8 mouse cellular contexts compared by ENCODE assay signal in genomic region chr8:126139546-126139870, GRCm38 (mm10).
A peak's percentile ranks its signal among the peaks of the same experiment; 100 is the strongest.
DNase-seq lines count a peak whose midpoint lies in the region; ATAC-seq lines count a peak whose summit lies in the region.

No protein-coding gene starts in this region.

- H3K4me2 ChIP-seq in liver, embryonic 11.5 days = peak overlapping the region; percentile 79
- H3K4me2 ChIP-seq in intestine, embryonic 14.5 days (ENCODE audit: low read length) = peak overlapping the region; percentile 99
- H3K4me2 ChIP-seq in neural tube, embryonic 14.5 days (ENCODE audit: low read depth, low read length) = peak overlapping the region; percentile 93

- H3K36me3 ChIP-seq in liver, embryonic 11.5 days (ENCODE audit: control insufficient read depth, insufficient read depth, low read length) = no peaks in the 10 kb centered on the region
- no peaks in the 10 kb centered on the region for H3K36me3 ChIP-seq in intestine, embryonic 14.5 days (ENCODE audit: control insufficient read depth, insufficient read depth, low read length)
- no peaks in the 10 kb centered on the region for H3K36me3 ChIP-seq in neural tube, embryonic 14.5 days (ENCODE audit: control insufficient read depth, insufficient read depth, low read length)

- no peaks in the 10 kb centered on the region for H3K9me3 ChIP-seq in liver, embryonic 11.5 days (ENCODE audit: control insufficient read depth, low read length)
- H3K9me3 ChIP-seq in intestine, embryonic 14.5 days (ENCODE audit: control insufficient read depth, low read length) = no peaks in the 10 kb centered on the region
- no peaks in the 10 kb centered on the region for H3K9me3 ChIP-seq in neural tube, embryonic 14.5 days (ENCODE audit: control insufficient read depth, low read length)

- no peak for DNase-seq in cerebellum, postnatal 25 days
- no peak for DNase-seq in liver, embryonic 11.5 days (ENCODE audit: low spot score)
- DNase-seq in liver = no peak
- no peak for DNase-seq in intestine, embryonic 14.5 days (ENCODE audit: low spot score)
- DNase-seq in spleen, postnatal 36 days (ENCODE audit: low spot score in 2 of 2) = no peak
- no peak for DNase-seq in urinary bladder, postnatal 25 days (ENCODE audit: low spot score)

- 22% methylated on average over 11 of the region's 11 CpGs for WGBS in liver, embryonic 11.5 days
- 18% methylated on average over 11 of the region's 11 CpGs for WGBS in intestine, embryonic 14.5 days
- WGBS in neural tube, embryonic 14.5 days = 22% methylated on average over 11 of the region's 11 CpGs

- H3K4me3 ChIP-seq in liver, embryonic 11.5 days (ENCODE audit: low read depth, low read length) = peak overlapping the region; percentile 49
- H3K4me3 ChIP-seq in intestine, embryonic 14.5 days (ENCODE audit: low read depth, low read length) = peak overlapping the region; percentile 49
- peak overlapping the region; percentile 56 for H3K4me3 ChIP-seq in neural tube, embryonic 14.5 days (ENCODE audit: low read depth, low read length)

- H3K27me3 ChIP-seq in liver, embryonic 11.5 days (replicated peaks; ENCODE audit: control insufficient read depth, insufficient read depth, low read length) = peaks cover 36% of the 10 kb centered on the region
- H3K27me3 ChIP-seq in intestine, embryonic 14.5 days (replicated peaks; ENCODE audit: control insufficient read depth, insufficient read depth, low read length) = peaks cover 41% of the 10 kb centered on the region
- H3K27me3 ChIP-seq in neural tube, embryonic 14.5 days (ENCODE audit: control insufficient read depth, insufficient read depth, low read length) = peaks cover 15% of the 10 kb centered on the region

- no peaks in the 10 kb centered on the region for H3K4me1 ChIP-seq in liver, embryonic 11.5 days (replicated peaks; ENCODE audit: control insufficient read depth, insufficient read depth, low read length)
- H3K4me1 ChIP-seq in intestine, embryonic 14.5 days (replicated peaks; ENCODE audit: control insufficient read depth, insufficient read depth, low read length) = peaks cover 10% of the 10 kb centered on the region; the same call in 1 of the 2 replicates
- peaks cover 6% of the 10 kb centered on the region; the same call in 1 of the 2 replicates for H3K4me1 ChIP-seq in neural tube, embryonic 14.5 days (ENCODE audit: control insufficient read depth, insufficient read depth, low read length)

- H3K27ac ChIP-seq in liver, embryonic 11.5 days (ENCODE audit: low read depth, low read length) = no peak overlapping the region
- H3K27ac ChIP-seq in intestine, embryonic 14.5 days (ENCODE audit: low read depth) = no peak overlapping the region
- no peak overlapping the region for H3K27ac ChIP-seq in neural tube, embryonic 14.5 days (ENCODE audit: low read depth, low read length)

- H3K9ac ChIP-seq in liver, embryonic 11.5 days (ENCODE audit: low read depth, low read length) = no peak overlapping the region
- H3K9ac ChIP-seq in intestine, embryonic 14.5 days (ENCODE audit: low read length) = no peak overlapping the region
- no peak overlapping the region; the same call in 1 of the 2 replicates for H3K9ac ChIP-seq in neural tube, embryonic 14.5 days (replicated peaks; ENCODE audit: low read depth, low read length)

- peak; percentile 28; the same call in 1 of the 2 replicates for ATAC-seq in cerebellum, adult (ENCODE audit: insufficient number of reproducible peaks, low FRiP score, low TSS enrichment)
- no peak for ATAC-seq in liver, embryonic 11.5 days (replicated peaks; ENCODE audit: low FRiP score)
- ATAC-seq in intestine, embryonic 14.5 days (replicated peaks; ENCODE audit: low FRiP score, low TSS enrichment, low read depth) = no peak; the same call in 1 of the 2 replicates
- no peak for ATAC-seq in neural tube, embryonic 14.5 days (ENCODE audit: low read depth)
